Mouse (Mus musculus) granulocyte monocyte progenitor cell, adult 5-6 weeks (primary cell): Measurements from ENCODE around the gene Icam2. TPM values are rescaled to one million over a fixed set of nuclear protein-coding genes. Genes with fewer than 3 reads are reported as not detected.
A peak's percentile ranks its signal among the peaks of the same experiment; 100 is the strongest.
"Not testable (repeated sequence)": the region's sequence is repeated elsewhere in the genome, so short reads cannot be mapped to it uniquely, and the experiment has no call there.

ENCODE experiments used
- ATAC-seq: replicated peaks from 2 replicates; pipeline ENCODE4 v1.8.0; 2016; ENCODE audit warnings: mild to moderate bottlenecking, moderate TSS enrichment, inconsistent platforms; ENCODE audit not compliant: poor library complexity, severe bottlenecking
- total RNA-seq, 2 experiments: library from RNA; stranded (forward) in 1 of 2; stranded (reverse) in 1 of 2; fragments of 200-712, 200-1000 nt in 1 of 2; fragments of >200 nt in 1 of 2; fragmentation: Nextera tagmentation in 1 of 2; gene quantifications; 2 replicates each; pipeline ENCODE4 v1.2.3; 2014 to 2017

The Icam2 gene
- total RNA-seq (2014; fragmentation: Nextera tagmentation) (58.3 and 65.0 TPM in 2 replicates), total RNA-seq (2017) (79.6 and 108 TPM in 2 replicates)

- ATAC-seq = peak; percentile 74
Observed at GRCm38 (mm10) chr11:106387791-106388216, at the start of gene Icam2. Gene Icam2, minus strand, starts transcription at chr11:106388075.

- no peak for ATAC-seq
Observed at GRCm38 (mm10) chr11:106437543-106437942, 49.7 kb upstream of the Icam2 start.

DNA sequence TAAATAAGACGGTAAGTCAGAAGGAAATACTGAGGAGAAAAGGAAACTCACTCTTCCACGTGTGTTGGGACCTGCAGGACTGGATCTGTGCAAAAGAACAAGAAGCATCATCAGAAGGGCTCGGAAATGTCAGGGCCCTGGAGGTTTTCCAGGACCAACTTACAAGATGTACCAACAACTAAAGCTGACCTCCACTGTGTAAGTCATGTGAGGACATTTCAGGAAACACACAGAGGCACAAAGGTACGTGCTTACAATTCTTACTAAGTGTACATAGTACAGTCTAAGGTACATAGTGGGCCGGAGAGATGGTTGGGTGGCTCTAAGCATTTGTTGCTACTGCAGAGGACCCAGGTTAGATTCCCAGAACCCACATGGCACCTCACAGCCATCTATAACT, 49.2 kb upstream of the Icam2 start:
- no peak for ATAC-seq

- ATAC-seq = no peak
Observed at GRCm38 (mm10) chr11:106430392-106430791, 42.5 kb upstream of the Icam2 start.

DNA sequence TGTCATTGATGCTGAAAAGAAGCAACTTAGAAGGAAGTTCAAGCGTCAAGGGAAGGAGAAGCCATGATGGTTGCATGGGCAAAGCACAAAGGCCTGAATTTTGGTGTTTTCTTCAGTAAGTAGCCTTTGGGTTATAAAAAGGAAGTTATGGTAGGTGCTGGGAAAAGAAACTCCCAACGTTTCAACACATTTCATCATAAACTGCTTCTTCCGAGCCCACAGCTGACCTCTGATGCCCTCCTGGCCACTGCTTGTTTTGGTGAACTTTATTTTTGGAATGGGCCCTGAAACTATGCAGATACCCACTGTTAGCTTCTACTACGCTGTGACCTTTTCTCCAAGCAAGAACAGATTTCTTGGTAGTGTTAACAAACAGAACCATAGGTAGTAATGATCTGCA, 41.8 kb upstream of the Icam2 start:
- ATAC-seq = peak; percentile 63

- 0 out of 2 replicates have a peak, but pooled peaks have one; percentile 10 for ATAC-seq
Observed at GRCm38 (mm10) chr11:106428556-106428955, 40.7 kb upstream of the Icam2 start.

DNA sequence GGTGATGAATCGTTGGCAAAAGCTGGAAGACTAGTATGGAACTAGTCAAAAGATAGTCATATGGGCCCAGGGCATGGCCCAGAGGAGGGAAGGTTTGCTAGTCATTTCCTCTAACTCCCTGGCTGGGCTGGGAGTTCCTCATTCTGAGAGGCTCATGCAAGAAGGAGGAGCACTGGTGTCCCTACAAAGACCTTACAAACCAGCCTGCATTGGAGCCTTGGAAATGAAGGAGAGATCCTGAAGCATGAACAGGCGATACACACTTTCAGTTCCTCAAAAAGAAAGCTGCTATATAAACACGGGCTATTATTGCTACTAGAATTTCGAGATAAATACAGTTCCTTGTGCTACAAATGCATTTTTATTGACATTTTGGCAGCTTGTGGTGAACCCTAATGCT, 40.2 kb upstream of the Icam2 start:
- peak; percentile 96 for ATAC-seq

GRCm38 (mm10) chr11:106426447-106426846, 38.6 kb upstream of the Icam2 start:
- ATAC-seq = no peak

GRCm38 (mm10) chr11:106425201-106425600, 37.3 kb upstream of the Icam2 start:
- ATAC-seq = no peak

GRCm38 (mm10) chr11:106419262-106420102, 31.6 kb upstream of the Icam2 start:
- peak; percentile 68 for ATAC-seq

DNA sequence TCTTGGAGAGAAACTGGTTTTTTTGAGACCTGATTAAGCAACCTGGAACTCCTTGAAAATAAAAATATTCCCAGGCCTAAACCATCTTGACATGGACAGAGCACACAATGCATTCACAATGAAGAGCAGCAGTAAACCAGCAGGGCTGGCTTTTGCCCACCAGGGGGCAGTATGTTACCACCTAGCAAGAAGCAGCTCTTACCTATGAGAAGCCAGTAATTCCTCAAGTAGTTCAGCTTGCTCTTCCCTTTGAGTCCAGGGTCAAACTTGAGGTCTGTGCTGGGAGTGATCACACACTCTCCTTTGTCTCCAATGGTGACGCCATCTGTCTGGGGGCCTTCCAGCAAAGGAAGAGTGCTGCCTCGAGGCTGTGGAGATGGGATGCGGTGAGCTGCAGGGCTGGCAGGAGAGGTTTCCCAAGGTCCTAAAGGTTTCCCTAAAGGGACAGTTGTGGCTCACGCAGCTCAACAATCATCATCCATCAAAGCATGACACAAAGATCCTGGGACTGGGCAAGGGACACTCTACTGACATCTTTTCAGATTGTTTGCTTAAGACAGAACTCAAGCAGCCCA, 30.8 kb upstream of the Icam2 start:
- ATAC-seq = peak; percentile 65

- ATAC-seq = no peak
Observed at GRCm38 (mm10) chr11:106417860-106418259, 30.0 kb upstream of the Icam2 start.

GRCm38 (mm10) chr11:106416331-106416730, 28.5 kb upstream of the Icam2 start:
- no peak for ATAC-seq

GRCm38 (mm10) chr11:106412641-106413360, 24.9 kb upstream of the Icam2 start:
- no peak for ATAC-seq

- no peak for ATAC-seq
Observed at GRCm38 (mm10) chr11:106411157-106411556, 23.3 kb upstream of the Icam2 start.

DNA sequence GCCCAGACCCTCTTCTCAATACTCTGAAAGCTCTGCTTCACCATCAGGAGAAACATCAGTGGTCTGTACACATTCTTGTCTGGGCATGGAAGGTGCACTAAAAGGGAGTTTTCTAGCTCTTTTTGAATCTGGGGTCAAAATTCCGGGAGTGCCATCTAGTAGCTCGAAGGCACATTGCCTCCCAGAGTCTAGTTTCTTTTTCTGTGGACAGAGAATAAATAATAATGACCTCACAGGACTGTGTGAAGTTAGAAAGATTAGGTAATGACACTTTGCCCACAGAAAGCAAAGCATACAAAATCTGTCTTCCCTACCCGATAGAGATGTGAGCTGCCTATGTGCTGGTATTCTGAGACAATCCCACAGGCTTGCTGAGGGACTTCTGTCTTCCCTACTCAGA, 22.6 kb upstream of the Icam2 start:
- ATAC-seq = no peak

DNA sequence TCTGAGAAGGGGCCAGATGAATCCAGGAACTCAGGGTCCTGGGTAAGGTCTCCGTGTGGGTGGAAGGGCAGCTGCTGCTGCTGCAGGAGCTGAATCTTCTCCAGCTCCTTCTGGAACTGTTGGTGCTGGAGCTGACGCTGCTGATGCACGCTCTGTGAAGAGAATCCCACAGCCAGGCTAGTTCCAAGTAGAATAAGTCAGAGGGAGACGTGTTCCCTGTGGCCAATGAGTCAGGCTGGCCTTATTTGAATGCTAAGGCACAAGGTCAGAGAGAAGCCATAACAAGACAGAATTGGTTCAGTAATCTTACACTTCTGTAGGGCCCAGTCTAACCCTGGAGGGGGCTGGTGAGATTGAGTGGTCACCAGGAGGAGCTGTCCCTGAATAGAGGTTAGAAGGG, 22.1 kb upstream of the Icam2 start:
- no peak for ATAC-seq

DNA sequence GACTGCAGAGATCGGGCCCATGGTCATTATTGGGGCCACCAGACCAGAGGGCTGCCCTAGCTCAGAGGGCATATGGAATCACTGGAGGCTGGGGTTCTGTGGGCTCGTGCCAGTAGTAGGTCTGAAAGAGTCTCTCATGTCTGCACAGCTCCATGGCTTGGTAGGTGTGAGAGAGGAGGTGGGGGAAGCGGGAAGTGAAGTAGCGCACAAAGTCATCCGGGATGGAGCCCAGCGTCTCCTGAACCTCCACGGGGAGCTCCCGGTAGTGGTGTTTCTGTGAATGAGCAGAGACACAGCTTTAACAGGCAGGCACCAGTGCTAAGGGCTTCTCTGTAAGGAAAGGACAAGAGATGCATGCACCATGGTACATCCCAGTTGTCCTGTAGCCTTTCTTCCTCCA, 10.6 kb upstream of the Icam2 start:
- ATAC-seq = no peak

DNA sequence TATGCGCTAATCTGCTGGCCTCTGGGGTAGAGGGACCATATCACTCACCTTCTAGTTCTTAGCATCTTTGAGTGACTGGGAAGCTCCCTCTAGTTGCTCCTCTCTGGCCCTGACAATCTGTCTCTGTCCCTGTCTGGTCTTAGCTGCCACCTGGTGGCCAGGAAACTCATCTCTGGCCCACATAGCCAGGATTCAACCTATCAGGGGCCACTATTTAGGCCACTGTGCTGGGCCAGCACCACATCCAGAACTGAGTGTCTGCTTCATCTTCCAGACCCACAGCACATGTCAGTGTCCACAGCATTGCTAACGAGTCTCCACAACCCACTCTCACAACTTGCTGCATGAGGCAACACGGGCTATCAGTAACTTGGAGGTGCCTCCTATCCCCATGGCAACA, 9.8 kb upstream of the Icam2 start:
- ATAC-seq = peak; percentile 45; the same call in 1 of the 2 replicates

DNA sequence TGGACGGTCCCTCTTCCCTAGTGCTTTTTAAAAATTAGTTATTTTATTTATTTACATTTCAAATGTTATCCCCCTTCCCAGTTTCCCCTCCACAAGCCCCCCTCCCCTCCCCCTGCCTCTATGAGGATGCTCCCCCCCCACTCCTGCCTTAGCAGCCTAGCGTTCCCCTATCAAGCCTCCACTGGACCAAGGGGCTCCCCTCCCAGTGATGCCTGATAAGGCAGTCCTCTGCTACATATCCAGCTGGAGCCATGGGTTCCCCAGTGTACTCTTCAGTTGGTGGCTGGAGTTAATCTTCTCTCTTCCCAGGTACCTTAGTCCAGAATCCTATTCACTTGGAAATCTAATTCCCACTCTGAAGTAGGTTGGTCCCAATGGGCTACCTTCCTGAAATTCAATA, 6.2 kb upstream of the Icam2 start:
- ATAC-seq = not testable (repeated sequence)

GRCm38 (mm10) chr11:106393331-106393616, 5.4 kb upstream of the Icam2 start:
- ATAC-seq = no peak
